Mouse (Mus musculus) limb, embryonic 15.5 days (tissue): ENCODE measurements around the gene Lrrfip1. TPM values are rescaled to one million over a fixed set of nuclear protein-coding genes. Genes with fewer than 3 reads are reported as not detected.

Experiments used
- ATAC-seq: fragments of 200-750 bp; cut with Nextera tagmentation; 2 replicates; pipeline ENCODE4 v1.8.0; 2017; ENCODE audit warnings: low read depth, moderate TSS enrichment; ENCODE audit not compliant: insufficient number of reproducible peaks, low FRiP score, low TSS enrichment
- H3K27ac ChIP-seq: fragments of 300-500 bp; sonication (generic); 2 replicates; pipeline ENCODE4 v1.5.1; 2015; ENCODE audit warnings: moderate library complexity, mild to moderate bottlenecking, inconsistent platforms
- H3K27me3 ChIP-seq: fragments of 300-500 bp; sonication (generic); 2 replicates; pipeline ENCODE4 v1.6.1; 2015; ENCODE audit warnings: inconsistent platforms
- H3K36me3 ChIP-seq: fragments of 300-500 bp; sonication (generic); 2 replicates; pipeline ENCODE4 v1.6.1; 2015; ENCODE audit warnings: inconsistent platforms
- H3K4me1 ChIP-seq: fragments of 300-500 bp; sonication (generic); 2 replicates; pipeline ENCODE4 v1.6.1; 2015; ENCODE audit warnings: inconsistent platforms
- H3K4me2 ChIP-seq: fragments of 300-500 bp; sonication (generic); 2 replicates; pipeline ENCODE4 v1.6.1; 2015; ENCODE audit warnings: mild to moderate bottlenecking, inconsistent platforms
- H3K4me3 ChIP-seq: fragments of 300-500 bp; sonication (generic); 2 replicates; pipeline ENCODE4 v1.5.1; 2015; ENCODE audit warnings: mild to moderate bottlenecking, inconsistent platforms
- H3K9ac ChIP-seq: fragments of 300-500 bp; sonication (generic); 2 replicates; pipeline ENCODE4 v1.6.1; 2015; ENCODE audit warnings: inconsistent platforms
- H3K9me3 ChIP-seq: fragments of 300-500 bp; sonication (generic); 2 replicates; pipeline ENCODE4 v1.6.1; 2016; ENCODE audit warnings: inconsistent platforms
- WGBS: fragments of 180-500 bp; shearing (Covaris S2); methylation state at CpG from one replicate; pipeline ENCODE4 v1.1.7; 2015; 5-methylcytosine and 5-hydroxymethylcytosine counted together
- polyA plus RNA-seq: library from polyadenylated mRNA; unstranded; fragments of >200 nt; fragmentation: Nextera tagmentation; extraction: Ambion mirVana; gene quantifications from 2 replicates; pipeline ENCODE4 v1.2.1, GENCODE M21; 2015

The Lrrfip1 gene
- polyA plus RNA-seq, 1 experiment from 2014 or later = 56.8 TPM

DNA sequence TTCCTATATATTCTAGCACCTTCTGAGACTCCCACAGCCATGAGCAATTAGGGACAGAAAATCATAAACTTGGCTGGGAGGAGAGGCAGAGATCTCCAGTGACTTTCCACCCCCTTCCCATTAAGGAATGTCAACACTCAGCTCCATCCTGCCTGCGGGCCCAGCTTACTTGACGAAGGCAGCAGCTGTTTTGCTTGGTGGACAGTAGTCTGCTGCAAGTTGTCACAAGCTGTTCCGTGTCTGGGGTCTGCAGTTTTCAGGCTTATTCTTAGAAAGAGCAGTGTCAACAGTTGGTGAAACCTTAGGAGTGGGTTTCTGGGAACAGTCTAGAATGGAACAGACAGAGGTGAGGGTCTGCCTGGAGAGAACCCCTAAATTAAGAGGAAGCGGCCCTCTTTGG is 62.6 kb downstream of the Lrrfip1 start:
- Histone ChIP-seq H3K4me3 (no peak overlapping the region), H3K9ac (no peak overlapping the region), H3K9me3 (no peaks in the 10 kb centered on the region), H3K4me2 (no peak overlapping the region), H3K27ac (0 out of 2 replicates have a peak overlapping the region, but pooled peaks have one; percentile 22), H3K4me1 (peaks cover 75% of the 10 kb centered on the region), H3K27me3 (no peaks in the 10 kb centered on the region), H3K36me3 (no peaks in the 10 kb centered on the region)
- no peak for ATAC-seq
- 46% methylated on average over 4 of the region's 4 CpGs for WGBS

DNA sequence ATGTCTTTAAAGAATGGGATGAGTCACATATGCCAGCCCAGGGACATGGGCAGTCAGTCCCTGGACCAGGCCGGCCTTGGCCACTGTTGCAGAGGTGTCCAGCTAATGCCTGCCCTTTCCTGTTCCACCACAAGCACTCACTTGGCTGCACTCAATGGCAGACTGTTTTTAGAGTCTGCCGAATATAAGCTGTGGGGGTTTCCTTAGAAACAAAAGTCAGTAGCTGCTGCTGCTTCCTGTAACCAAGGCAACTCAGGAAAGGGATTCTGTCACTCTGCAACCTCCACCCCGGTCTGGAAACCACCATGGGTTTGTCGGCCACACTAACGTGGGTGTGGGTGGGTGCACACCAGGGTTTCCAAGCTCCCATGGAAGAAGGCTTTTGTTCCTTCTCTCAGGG is 63.8 kb downstream of the Lrrfip1 start:
- WGBS = 36% methylated on average over 5 of the region's 5 CpGs
- H3K4me2 ChIP-seq = no peak overlapping the region
- H3K4me1 ChIP-seq = peaks cover 70% of the 10 kb centered on the region
- no peaks in the 10 kb centered on the region for H3K27me3 ChIP-seq
- peak overlapping the region; percentile 48 for H3K27ac ChIP-seq
- H3K9me3 ChIP-seq = no peaks in the 10 kb centered on the region
- no peak for ATAC-seq
- H3K9ac ChIP-seq = no peak overlapping the region
- H3K4me3 ChIP-seq = no peak overlapping the region
- H3K36me3 ChIP-seq = no peaks in the 10 kb centered on the region

DNA sequence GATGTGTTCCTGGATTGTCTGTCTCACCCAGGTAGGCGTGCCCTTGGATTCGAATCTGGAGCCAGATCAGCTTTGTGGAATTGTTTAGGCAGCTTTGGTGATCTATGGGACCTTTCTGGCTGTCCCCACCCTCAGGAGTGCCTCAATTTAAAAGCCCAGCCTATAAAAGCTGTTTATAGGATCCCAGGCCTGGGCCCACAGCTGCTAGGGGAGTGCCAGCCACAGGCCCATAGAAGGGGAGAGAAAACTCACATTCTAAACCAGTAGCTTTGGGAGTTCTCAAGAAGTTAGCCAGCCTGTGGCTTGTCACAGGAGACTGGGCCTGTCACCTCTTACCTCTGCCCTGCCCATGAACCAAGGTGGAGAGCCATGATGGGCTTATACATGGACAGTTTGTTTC is 65.5 kb downstream of the Lrrfip1 start:
- Histone ChIP-seq H3K9me3 (no peaks in the 10 kb centered on the region), H3K4me3 (no peak overlapping the region), H3K27me3 (no peaks in the 10 kb centered on the region), H3K4me2 (no peak overlapping the region), H3K4me1 (peaks cover 70% of the 10 kb centered on the region), H3K36me3 (no peaks in the 10 kb centered on the region), H3K27ac (no peak overlapping the region), H3K9ac (no peak overlapping the region)
- no peak for ATAC-seq
- 57% methylated on average over 2 of the region's 2 CpGs for WGBS

DNA sequence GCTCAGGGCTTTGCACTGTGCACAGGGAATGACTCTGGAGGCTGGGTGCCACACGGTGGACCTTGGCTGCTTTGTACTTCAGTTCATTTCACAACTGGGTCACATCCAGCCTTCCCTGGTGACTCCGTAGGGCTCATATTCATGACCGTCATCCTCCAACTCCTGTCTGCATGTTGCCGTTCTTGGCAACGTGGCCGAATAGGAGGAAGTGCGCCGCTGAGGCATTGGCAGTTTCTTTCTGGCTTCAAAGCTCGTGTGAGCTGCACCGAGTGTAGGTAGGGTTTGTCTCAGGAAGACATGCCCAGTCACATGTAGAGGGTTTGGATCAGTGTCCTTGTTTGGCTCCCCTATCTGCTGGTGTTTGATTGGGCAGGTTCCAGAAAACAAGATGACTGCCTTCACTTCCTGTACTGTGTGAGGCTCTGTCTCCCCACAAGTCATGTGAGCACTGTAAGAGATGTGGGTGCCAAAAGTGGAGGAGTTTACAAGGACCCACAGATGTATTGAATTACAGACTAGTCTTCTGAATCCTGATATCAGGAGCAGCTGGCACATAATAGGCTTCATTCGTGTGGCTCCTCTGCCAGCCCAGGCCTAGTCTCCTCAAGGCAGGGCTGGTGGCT is 66.5 kb downstream of the Lrrfip1 start:
- Histone ChIP-seq H3K9ac (no peak overlapping the region), H3K4me2 (no peak overlapping the region), H3K4me1 (peaks cover 64% of the 10 kb centered on the region), H3K27me3 (no peaks in the 10 kb centered on the region), H3K36me3 (no peaks in the 10 kb centered on the region), H3K27ac (no peak overlapping the region), H3K4me3 (no peak overlapping the region), H3K9me3 (no peaks in the 10 kb centered on the region)
- 69% methylated on average over 11 of the region's 11 CpGs for whole genome bisulfite sequencing
- 0 out of 2 replicates have a peak, but pooled peaks have one; percentile 17 for ATAC-seq

DNA sequence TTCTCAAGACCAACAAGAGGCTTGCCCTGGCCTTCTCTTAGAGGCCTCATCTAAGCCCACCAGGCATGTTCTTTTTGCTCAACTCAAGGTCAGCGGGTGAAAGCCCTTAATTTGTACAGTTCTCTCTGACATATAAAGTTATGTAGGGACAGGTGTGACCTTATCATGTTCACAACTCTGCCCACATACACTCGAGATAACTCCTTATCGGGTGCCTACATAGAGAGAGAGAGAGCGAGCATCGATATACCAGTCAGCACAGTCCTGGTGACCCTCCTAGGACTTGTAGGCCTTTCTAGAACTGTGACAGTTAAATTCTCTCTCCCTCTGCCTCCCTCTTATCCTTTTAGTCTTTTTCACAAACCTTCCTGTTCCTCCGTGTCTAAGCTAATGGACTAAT is 67.5 kb downstream of the Lrrfip1 start:
- H3K9ac ChIP-seq = no peak overlapping the region
- ATAC-seq = no peak
- H3K36me3 ChIP-seq = no peaks in the 10 kb centered on the region
- no peaks in the 10 kb centered on the region for H3K27me3 ChIP-seq
- peaks cover 55% of the 10 kb centered on the region for H3K4me1 ChIP-seq
- H3K27ac ChIP-seq = no peak overlapping the region
- H3K4me2 ChIP-seq = no peak overlapping the region
- H3K9me3 ChIP-seq = no peaks in the 10 kb centered on the region
- no peak overlapping the region for H3K4me3 ChIP-seq
- WGBS = 92% methylated on average over 6 of the region's 6 CpGs

DNA sequence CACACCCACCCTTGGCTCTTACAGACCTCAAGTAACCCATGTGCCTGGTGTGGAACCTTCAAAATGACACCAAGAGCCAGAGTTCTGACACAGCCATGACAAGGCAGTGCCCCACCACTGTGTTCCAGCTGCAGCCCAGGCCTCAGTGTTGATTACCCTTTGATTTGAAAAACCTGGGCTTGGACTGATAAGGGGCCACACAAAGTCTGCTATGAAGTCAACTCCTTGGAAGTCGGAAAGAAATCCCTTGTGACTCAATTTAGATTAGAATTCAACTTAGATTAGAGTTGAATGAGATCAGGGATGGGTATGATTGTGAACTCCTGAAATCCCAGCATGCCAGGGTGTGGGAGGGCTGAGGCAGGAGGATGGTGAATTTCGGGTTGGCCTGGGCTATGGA is 68.1 kb downstream of the Lrrfip1 start:
- H3K4me1 ChIP-seq = peaks cover 50% of the 10 kb centered on the region
- ATAC-seq = no peak
- no peak overlapping the region for H3K4me2 ChIP-seq

DNA sequence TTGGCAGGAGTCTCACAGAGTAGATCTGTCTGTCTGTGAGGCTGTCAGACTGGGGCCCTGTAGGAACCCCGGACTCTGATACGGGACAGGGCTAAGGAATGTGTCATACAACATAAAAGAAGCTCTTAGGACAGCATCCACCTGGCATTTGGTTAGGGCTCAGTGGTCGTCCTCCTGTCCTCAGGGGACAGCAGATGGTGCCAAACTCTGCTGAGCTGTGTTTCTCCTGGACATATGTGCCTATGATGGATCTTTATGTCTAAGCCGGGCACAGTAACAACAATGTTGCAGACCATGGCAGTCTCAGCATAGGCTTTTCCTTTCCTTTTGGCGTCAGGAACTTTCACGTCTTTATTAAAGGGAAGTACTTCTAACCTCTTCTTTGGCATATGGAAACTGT is 69.2 kb downstream of the Lrrfip1 start:
- Histone ChIP-seq H3K9ac (no peak overlapping the region), H3K4me1 (peaks cover 39% of the 10 kb centered on the region), H3K4me3 (no peak overlapping the region), H3K27ac (no peak overlapping the region), H3K4me2 (no peak overlapping the region), H3K36me3 (no peaks in the 10 kb centered on the region), H3K9me3 (no peaks in the 10 kb centered on the region), H3K27me3 (no peaks in the 10 kb centered on the region)
- ATAC-seq = no peak
- 79% methylated on average over 6 of the region's 6 CpGs for WGBS

More for the DNA sequence above, 68.1 kb downstream of the Lrrfip1 start:
- Histone ChIP-seq H3K27ac (no peak overlapping the region), H3K9me3 (no peaks in the 10 kb centered on the region), H3K27me3 (no peaks in the 10 kb centered on the region), H3K9ac (no peak overlapping the region), H3K36me3 (no peaks in the 10 kb centered on the region), H3K4me3 (no peak overlapping the region)
- 73% methylated on average over 2 of the region's 2 CpGs for WGBS

DNA sequence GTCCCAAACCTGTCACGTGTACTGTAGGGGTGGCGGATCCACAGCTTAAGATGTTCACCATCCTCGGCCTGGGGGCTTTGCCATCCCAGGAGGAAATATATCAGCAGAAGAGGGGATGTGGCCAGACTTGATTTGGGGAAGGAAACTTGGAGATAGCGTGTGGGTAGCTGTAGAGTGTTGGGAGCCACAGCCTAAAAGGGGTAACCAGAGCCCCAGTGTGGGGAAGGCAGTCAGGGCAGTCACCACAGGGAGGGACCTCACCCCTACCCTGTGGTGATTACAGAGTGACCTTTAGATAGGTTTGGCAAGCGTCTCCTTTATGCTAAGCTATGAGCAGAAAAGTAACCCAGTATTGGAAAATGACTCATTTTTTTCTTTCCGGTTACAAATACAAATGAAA is 71.0 kb downstream of the Lrrfip1 start:
- no peak for ATAC-seq
- no peaks in the 10 kb centered on the region for H3K9me3 ChIP-seq
- H3K9ac ChIP-seq = no peak overlapping the region
- no peaks in the 10 kb centered on the region for H3K27me3 ChIP-seq
- H3K27ac ChIP-seq = no peak overlapping the region
- no peak overlapping the region for H3K4me3 ChIP-seq
- no peak overlapping the region for H3K4me2 ChIP-seq
- 80% methylated on average over 6 of the region's 6 CpGs for WGBS
- no peaks in the 10 kb centered on the region for H3K36me3 ChIP-seq
- peaks cover 22% of the 10 kb centered on the region; the same call in 1 of the 2 replicates for H3K4me1 ChIP-seq

DNA sequence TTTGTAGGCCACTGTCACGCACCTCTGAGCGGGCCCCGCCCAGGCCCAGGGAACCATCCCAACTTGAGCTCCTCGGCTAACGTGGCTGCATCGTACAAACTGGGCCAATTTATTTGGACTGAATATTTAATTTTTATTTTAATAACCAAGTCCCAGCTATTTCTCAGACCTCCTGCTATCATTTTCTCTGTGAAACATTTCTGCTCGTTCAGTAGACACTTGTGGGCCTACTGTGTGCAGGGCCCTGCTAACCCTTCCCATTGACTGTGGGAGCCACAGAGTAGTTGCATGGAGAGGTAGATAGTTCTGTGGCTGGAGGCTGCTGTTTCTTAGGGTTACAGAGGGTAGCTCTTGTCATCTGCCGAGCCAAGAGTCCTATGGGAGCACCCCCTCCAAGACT is 72.0 kb downstream of the Lrrfip1 start:
- no peak overlapping the region for H3K4me3 ChIP-seq
- no peaks in the 10 kb centered on the region for H3K9me3 ChIP-seq
- no peak overlapping the region for H3K9ac ChIP-seq
- no peaks in the 10 kb centered on the region for H3K36me3 ChIP-seq
- ATAC-seq = no peak
- H3K27ac ChIP-seq = no peak overlapping the region
- no peaks in the 10 kb centered on the region for H3K27me3 ChIP-seq
- no peak overlapping the region for H3K4me2 ChIP-seq
- peaks cover 13% of the 10 kb centered on the region; the same call in 1 of the 2 replicates for H3K4me1 ChIP-seq
- WGBS = 92% methylated on average over 8 of the region's 8 CpGs

DNA sequence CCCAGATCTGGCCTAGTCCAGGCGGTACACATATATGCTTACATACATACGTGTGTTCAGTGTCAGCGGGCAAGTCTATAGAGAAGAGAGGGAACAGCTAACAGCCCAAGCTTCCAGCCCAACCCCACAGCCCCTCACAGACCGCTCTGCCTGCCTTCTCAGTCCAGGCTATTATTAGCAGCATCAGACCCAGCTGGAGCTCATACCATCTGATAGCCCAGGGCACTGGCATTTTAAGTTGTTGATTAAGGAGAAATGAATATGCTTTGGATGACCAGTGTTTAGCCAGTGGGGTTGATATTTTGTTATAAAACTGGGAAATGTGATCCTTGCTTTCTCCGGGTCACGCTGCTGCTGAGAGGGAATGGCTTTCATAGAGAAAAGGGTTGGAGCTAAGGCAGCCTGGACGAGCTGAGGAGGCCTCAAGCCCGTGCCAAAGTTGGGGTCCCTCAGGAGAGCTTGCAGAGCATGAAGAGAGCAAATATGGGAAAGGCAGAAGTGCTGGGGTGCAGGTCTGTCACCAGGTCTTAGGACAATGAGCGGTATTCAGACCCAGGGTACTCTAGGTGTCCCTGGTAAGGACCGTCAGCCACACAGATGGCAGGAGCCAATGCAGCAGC is 73.2 kb downstream of the Lrrfip1 start:
- no peak overlapping the region for H3K4me3 ChIP-seq
- no peaks in the 10 kb centered on the region for H3K27me3 ChIP-seq
- no peaks in the 10 kb centered on the region for H3K9me3 ChIP-seq
- no peak; the same call in 1 of the 2 replicates for ATAC-seq
- H3K4me2 ChIP-seq = no peak overlapping the region
- H3K27ac ChIP-seq = no peak overlapping the region
- H3K36me3 ChIP-seq = no peaks in the 10 kb centered on the region
- 70% methylated on average over 10 of the region's 10 CpGs for WGBS
- H3K9ac ChIP-seq = no peak overlapping the region
- peaks cover 16% of the 10 kb centered on the region; the same call in 1 of the 2 replicates for H3K4me1 ChIP-seq

DNA sequence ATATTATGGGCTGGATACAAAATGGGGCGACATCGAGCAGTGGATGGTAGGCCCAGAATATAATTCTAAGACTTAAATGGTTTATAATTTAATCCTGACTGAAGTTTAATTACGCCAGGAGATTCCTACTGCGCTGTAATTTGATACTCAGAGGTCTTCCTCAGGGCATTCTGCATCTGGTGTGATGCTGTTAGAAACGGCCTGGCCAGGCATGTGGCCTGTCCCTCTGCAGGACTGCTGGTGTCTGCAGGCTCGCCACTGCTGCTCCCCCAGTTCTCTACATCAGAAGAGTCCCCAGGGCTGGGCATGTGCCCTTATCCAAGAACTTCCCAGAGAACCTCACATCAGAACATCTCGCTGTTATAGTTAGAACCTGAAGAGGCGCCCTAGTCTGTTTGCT is 78.4 kb downstream of the Lrrfip1 start:
- Histone ChIP-seq H3K4me2 (no peak overlapping the region), H3K27me3 (no peaks in the 10 kb centered on the region), H3K4me3 (no peak overlapping the region), H3K9me3 (no peaks in the 10 kb centered on the region), H3K27ac (no peak overlapping the region), H3K36me3 (no peaks in the 10 kb centered on the region), H3K9ac (no peak overlapping the region), H3K4me1 (peaks cover 27% of the 10 kb centered on the region)
- no peak for ATAC-seq
- 38% methylated on average over 8 of the region's 8 CpGs for WGBS

DNA sequence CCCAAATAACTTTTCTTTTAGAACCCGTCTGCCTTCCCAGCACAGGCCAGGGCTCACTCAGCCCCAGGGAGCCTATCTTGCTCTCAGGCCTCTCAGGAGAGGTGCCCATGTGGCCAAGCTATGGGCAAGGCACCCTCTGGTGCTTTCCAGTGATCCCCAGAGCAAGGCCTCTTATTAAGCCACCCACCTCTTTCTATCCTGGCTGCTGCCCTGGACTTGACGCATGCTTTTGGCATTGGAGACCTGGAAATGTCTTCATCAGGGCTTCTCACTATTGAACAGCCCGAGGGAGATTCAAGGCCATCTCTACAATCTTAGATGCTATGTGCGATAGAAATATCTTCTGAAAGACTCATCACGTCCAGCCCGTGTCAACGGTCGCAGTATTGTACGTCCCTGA is 78.9 kb downstream of the Lrrfip1 start:
- peaks cover 27% of the 10 kb centered on the region for H3K4me1 ChIP-seq
- H3K27me3 ChIP-seq = no peaks in the 10 kb centered on the region
- 0 out of 2 replicates have a peak overlapping the region, but pooled peaks have one; percentile 48 for H3K27ac ChIP-seq
- no peak overlapping the region for H3K9ac ChIP-seq
- no peak overlapping the region for H3K4me2 ChIP-seq
- 82% methylated on average over 9 of the region's 9 CpGs for WGBS
- no peaks in the 10 kb centered on the region for H3K9me3 ChIP-seq
- no peak overlapping the region for H3K4me3 ChIP-seq
- no peaks in the 10 kb centered on the region for H3K36me3 ChIP-seq
- ATAC-seq = no peak
